Mouse (Mus musculus): ENCODE results near the gene Egflam.

Egflam gene

GRCm38 (mm10) chr15:7397818-7398608, at the start of gene Egflam:
Egflam (minus strand) TSS chr15:7398395.
- DNase-seq (ENCODE audit: low spot score) = peak; percentile 10

DNA sequence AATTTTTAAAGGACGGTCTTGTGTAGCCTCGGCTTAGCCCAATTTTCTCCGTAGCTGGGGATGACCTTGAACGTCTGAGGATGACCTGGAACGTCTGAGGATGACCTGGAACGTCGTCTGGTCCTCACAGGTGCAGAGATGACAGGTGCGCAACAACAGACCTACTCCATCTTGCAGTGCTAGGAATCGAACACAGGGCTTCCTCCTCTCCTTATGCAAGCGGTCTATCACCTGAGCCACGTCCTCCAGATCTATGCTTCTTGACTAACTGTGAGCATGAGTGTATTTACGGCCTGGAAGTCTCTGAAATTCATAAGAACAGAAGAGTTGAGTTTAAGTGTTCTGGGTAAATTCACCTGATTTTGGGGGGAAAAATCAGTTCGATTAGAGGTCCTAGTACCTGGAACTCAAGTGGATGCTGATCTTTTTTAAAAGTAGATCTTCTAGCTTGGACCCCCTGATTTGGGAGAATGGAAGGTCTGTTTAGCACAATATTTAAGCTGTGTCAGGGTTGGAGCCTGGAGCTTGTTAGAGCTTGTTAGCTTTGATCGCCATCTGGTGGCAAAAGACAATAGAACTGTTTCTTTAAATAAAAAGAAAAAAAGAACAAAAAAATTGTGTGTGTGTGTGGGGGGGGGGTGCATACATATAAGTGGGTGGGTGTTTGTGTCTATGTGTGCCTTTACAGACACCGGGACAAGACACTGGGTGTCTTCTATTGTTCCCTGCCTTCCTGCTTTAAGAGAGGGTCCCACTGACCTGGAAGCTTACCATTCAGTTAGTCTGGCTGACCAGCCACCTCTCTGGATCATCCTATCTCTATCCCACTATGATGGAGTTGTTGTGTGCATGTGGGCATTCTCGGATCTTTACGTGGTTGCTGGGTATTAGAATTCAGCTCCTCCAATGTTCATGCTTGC, 45.5 kb upstream of the Egflam start:
- no peak for DNase-seq (ENCODE audit: low spot score)

DNA sequence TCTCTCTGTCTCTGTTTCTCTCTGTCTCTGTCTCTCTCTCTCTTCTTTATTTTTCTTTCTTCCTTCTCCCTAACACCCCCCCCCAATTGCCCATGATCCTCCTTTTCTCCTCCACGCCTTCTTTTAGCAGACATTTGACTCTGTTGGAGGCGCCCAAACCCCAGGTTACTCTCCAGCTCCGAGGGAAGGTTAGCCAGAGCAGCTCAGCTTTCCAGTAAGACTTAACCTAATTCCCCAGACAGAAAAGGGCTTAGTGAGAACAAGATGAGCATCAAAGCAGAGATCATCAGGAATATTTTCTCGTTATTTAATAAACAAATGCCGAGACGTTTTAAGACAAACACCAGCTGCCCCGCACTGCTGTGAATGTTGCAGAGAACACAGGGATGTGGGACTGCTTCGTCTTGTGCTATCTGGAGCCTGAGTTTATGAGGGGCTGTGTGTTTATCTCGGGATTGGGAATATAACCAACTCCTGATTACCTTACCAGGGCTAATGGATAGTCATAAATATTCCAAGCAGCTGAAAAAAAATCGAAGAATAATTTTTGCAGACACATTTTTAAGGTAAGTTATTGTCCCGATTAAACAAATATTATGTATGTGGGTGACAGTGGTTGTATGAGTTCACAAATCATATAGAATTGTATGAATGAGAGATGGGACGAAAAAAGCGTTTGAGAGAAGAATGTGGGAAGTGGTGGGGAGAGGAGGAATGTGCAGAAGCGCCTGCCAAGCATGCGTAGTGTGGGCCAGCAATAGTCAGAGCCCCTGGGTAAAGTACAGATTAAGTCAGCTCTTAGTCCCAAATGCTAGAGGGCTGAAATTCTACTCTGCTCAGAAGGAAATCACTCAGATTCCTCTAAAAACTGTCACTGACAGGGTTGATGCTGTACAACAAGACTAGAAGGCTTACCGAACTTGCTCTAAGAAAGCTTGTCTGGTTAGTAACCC, 44.2 kb upstream of the Egflam start:
- no peak for DNase-seq (ENCODE audit: low spot score)

DNA sequence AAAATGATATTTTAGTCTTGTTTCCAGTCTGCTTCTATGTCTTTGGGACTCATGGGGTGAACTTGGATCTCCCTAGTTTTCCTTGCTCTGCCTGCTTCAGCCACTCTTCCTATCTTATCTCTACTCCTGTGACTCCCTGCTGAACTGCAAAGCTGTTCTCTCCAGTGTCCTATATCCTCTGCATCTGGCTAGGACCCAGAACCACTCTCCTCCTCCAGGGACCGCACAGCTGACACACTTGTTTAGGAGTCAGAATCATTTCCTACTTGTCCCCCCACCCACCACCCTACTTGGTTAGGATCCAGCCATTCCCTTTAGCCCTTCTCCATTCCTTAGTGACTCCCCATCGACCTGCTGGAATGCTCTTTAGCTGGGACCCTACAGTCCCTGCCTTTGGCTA, 26.1 kb upstream of the Egflam start:
- DNase-seq (ENCODE audit: low spot score) = no peak

DNA sequence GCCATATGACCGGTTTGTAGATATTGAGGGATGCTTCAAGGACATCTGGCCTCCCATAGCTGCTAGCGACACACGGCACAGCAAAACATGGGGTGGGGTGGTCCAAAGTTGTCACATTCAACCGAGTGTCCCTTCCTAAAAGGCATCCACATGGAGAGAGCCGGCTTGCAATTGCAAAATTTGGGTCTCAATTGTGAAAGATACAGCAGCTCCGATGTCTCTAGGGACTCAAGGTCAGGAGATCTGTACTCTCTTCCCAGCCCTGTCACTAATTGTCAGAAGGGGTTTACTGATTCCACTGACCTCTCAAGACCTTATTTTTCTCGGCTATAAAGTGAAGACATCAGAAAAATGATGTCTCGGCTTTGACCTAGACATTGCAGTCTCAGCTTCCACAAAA, 6.3 kb upstream of the Egflam start:
- DNase-seq (ENCODE audit: low spot score) = no peak

- DNase-seq (ENCODE audit: low spot score) = no peak
Measured at GRCm38 (mm10) chr15:7398609-7399540, 680 bp upstream of the Egflam start.

DNA sequence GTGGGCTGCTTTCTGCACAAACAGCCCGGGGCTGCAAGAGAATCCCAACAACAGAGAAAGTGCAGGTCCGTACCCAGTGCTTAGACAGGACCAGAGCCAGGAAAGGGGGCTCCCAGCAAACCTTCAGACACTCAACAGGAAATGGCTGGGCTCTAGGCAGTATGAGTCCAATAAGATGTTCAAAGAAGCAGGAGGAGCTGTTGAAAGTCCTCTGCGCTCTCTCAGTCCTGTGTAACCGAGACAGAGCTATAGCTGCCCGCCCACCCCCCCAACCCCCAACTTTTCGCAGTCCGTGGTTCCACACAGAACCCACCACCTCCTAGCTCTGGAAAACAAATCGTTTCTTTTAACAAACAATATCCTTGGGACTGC, 763 bp downstream of the Egflam start:
- no peak for DNase-seq (ENCODE audit: low spot score)

- DNase-seq (ENCODE audit: low spot score) = peak; percentile 38
Measured at GRCm38 (mm10) chr15:7383349-7383748, 14.8 kb downstream of the Egflam start.

DNA sequence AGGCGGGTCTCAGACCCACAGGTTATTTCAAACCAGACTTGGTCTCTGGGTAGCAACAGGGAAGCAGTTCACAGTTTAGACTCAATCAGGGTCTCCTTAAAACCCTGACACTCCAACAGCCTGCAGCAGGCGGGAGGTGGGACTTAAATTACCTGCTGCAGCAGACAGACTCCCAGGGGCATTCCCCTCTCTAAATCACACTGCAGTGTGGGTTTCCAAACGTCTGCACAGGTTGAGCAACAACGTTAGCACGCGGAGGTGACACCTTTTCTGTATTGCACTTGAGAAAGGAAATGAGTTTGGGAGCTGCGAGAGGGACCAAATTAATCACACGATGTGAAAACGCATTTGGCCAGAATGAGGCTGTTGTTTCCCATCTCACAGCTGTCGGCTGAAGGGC, 15.7 kb downstream of the Egflam start:
- DNase-seq (ENCODE audit: low spot score) = no peak

DNA sequence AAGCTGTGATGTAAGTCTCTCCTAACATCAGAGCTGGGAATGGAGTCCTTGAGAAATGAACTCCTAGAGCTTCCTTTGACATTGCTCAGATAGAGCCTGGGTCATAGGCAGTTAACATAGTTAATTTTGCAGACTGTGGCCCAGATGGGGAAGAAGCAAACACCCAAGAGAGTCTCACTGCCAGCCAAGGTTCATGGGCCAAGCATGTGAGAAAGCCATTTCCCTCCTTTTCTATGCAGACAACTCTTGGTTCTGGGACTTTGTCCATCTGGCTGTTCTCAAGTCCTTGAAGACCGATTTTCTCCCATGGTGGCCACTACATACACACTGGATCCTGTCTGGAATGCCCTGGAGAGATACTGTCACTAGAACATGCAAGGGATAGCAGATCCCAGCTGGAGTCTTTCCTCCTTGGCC, 45.6 kb downstream of the Egflam start:
- peak; percentile 53 for DNase-seq (ENCODE audit: low spot score)

- no peak for DNase-seq (ENCODE audit: low spot score)
Measured at GRCm38 (mm10) chr15:7340703-7341309, 57.4 kb downstream of the Egflam start.

DNA sequence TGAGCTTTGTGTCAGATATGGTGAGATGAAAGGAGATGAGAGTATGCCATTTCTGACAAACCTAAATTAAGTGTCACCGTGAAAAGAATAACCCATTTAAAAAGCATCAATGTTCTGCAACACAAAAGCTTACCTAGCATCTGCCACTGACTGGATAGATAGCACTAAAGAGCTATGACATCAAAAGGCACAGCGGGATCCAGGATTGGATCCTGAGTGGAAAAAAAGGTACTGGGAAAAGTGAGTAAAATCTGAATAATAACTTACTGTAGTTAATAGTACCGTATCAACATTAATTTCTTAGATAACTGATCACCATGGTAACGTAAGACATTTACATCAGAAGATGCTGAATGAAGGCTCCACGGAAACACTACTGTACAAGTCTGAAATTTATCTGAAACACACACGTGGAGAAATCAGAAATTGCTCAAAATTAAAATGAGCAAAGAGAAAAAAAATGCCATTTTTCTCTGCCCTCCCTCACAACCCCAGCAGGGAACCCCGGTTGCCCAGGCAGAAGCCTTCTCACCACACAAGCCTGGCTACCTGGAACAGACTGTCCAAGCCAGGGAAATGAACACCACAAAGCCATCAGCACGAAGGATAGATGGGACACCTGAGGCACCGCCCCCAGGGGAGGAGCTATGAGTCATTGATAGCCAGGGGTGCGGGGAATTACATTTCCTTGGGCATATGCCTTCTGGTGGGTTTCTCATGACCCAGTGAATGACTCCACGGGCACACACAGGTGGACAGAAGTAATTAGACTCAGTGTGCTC, 63.5 kb downstream of the Egflam start:
- DNase-seq (ENCODE audit: low spot score) = no peak

DNA sequence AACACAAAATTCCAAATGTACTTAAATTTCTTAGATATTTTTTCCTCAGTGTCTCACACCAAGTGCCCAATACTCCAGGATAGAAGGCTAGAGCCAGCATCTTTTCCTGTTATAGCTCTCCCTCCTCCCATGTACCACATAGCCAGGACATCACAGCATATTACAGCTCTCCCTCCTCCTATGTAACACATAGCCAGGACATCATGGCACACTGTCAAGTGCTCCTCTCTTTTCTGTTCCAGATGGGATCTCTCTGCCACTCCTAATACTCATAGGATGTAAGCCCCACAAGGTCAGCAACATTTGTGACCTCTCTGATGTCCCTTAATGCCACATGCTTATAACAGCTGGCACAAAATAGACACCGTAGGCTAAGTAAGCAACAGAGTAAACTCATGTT, 65.3 kb downstream of the Egflam start:
- no peak for DNase-seq (ENCODE audit: low spot score)

GRCm38 (mm10) chr15:7322599-7323311, 75.4 kb downstream of the Egflam start:
- no peak for DNase-seq (ENCODE audit: low spot score)

GRCm38 (mm10) chr15:7320901-7321300, 77.3 kb downstream of the Egflam start:
- DNase-seq (ENCODE audit: low spot score) = no peak

DNA sequence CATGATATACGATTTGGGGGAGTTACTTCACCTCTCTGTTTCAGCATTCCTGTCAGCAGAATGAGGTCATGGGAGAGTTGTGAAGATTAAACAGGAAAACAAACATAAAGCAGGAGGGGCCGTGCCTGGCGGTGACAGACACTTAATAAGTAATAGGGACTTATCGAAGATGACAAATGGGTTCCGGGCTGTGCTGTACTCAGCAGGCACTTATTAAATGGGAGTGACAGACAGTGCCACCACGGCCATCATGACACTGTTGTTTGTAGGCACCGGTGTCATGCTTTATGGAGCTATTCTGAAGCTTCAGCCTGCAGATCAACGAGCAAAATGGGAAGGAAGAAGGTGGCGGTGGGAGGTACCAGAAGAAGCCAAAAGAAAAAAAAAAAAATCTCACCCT, 82.7 kb downstream of the Egflam start:
- DNase-seq (ENCODE audit: low spot score) = no peak

GRCm38 (mm10) chr15:7308711-7309110, 89.5 kb downstream of the Egflam start:
- no peak for DNase-seq (ENCODE audit: low spot score)

GRCm38 (mm10) chr15:7299892-7300291, 98.3 kb downstream of the Egflam start:
- DNase-seq (ENCODE audit: low spot score) = no peak

GRCm38 (mm10) chr15:7295199-7295598, 103.0 kb downstream of the Egflam start:
- no peak for DNase-seq (ENCODE audit: low spot score)
